Mouse (Mus musculus) forebrain, embryonic 16.5 days (tissue): ENCODE results near the gene Cmah. TPM values are rescaled to one million over a fixed set of nuclear protein-coding genes. Genes with fewer than 3 reads are reported as not detected.

Experiments
- ATAC-seq: fragments of 200-750 bp; cut with Nextera tagmentation; 2 replicates; pipeline ENCODE4 v1.8.0; 2017; ENCODE audit warnings: mild to moderate bottlenecking, moderate library complexity
- H3K27ac ChIP-seq: fragments of 300-500 bp; sonication (generic); 2 replicates; pipeline ENCODE4 v1.5.1; 2014; ENCODE audit warnings: low read length, control low read depth
- H3K27me3 ChIP-seq: fragments of 300-500 bp; sonication (generic); replicated peaks from 2 replicates; pipeline ENCODE4 v1.6.1; 2014; ENCODE audit warnings: low read length; ENCODE audit not compliant: control insufficient read depth, insufficient read depth
- H3K36me3 ChIP-seq: fragments of 300-500 bp; sonication (generic); 2 replicates; pipeline ENCODE4 v1.6.1; 2014; ENCODE audit not compliant: control insufficient read depth, insufficient read depth
- H3K4me1 ChIP-seq: fragments of 300-500 bp; sonication (generic); replicated peaks from 2 replicates; pipeline ENCODE4 v1.6.1; 2014; ENCODE audit warnings: low read length; ENCODE audit not compliant: control insufficient read depth, insufficient read depth
- H3K4me2 ChIP-seq: fragments of 300-500 bp; sonication (generic); 2 replicates; pipeline ENCODE4 v1.6.1; 2014; ENCODE audit warnings: mild to moderate bottlenecking, low read length, control low read depth
- H3K4me3 ChIP-seq: fragments of 300-500 bp; sonication (generic); replicated peaks from 2 replicates; pipeline ENCODE4 v1.5.1; 2014; ENCODE audit warnings: mild to moderate bottlenecking, low read length, control low read depth
- H3K9ac ChIP-seq: fragments of 300-500 bp; sonication (generic); replicated peaks from 2 replicates; pipeline ENCODE4 v1.6.1; 2014; ENCODE audit warnings: low read depth, low read length, control low read depth
- H3K9me3 ChIP-seq: fragments of 300-500 bp; sonication (generic); 2 replicates; pipeline ENCODE4 v1.6.1; 2016; ENCODE audit warnings: low read length; ENCODE audit not compliant: control insufficient read depth
- WGBS: fragments of 180-500 bp; shearing (Covaris S2); extraction: QIAGEN DNeasy Blood & Tissue Kit; methylation state at CpG from one replicate; pipeline ENCODE4 v1.1.7; 2014; 5-methylcytosine and 5-hydroxymethylcytosine counted together
- polyA plus RNA-seq: library from polyadenylated mRNA; unstranded; fragments of >200 nt; fragmentation: Nextera tagmentation; extraction: Ambion mirVana; gene quantifications from 2 replicates; pipeline ENCODE4 v1.2.1, GENCODE M21; 2015

The Cmah gene
- polyA plus RNA-seq, 1 experiment from 2014 or later, result 0.11 TPM

DNA sequence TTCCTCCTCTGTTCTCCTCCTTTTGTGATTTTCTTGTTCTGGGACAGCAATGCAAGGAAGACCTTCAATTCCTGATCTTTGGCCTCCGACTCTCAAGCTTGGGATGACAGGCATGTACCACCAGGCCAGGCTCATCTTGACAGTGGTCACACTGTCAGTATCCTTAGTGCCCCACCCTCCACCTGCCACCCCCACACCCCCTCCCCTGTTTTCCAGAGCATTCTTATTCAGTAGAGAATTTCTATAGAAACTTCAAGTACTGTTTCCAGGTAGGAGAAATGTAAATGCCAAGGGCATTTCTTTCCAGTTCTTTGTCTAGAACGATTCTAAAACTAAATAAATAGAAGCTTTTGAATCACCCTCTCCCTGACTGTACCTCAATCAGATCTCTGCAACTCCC is 190.6 kb downstream of the Cmah start:
- ATAC-seq, result no peak
- Histone ChIP-seq H3K4me1 (peaks cover 17% of the 10 kb centered on the region), H3K9ac (no peak overlapping the region), H3K27me3 (no peaks in the 10 kb centered on the region), H3K4me3 (no peak overlapping the region), H3K4me2 (no peak overlapping the region), H3K27ac (no peak overlapping the region), H3K9me3 (no peaks in the 10 kb centered on the region), H3K36me3 (no peaks in the 10 kb centered on the region)
- 45% methylated on average over 2 of the region's 2 CpGs for WGBS

DNA sequence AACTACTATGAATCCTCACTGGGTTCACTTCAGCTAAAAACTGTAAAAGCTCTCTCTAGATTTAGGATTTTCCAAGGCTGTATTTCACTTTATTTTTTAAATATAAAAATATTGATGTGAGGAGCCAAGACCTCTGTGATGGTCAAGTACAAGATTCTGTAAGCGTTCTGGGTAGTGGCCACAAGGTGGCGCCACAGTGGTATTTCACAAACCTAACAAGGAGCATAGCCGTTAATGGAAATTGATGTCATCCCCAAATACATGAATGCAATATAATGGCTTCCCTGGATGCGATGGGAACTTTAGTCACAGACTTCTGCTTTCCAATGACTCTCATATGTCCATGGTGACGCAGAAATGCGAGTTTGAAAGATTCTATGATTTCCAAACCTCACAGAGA is 191.7 kb downstream of the Cmah start:
- Histone ChIP-seq H3K9me3 (no peaks in the 10 kb centered on the region), H3K27me3 (no peaks in the 10 kb centered on the region)
- ATAC-seq, result no peak

DNA sequence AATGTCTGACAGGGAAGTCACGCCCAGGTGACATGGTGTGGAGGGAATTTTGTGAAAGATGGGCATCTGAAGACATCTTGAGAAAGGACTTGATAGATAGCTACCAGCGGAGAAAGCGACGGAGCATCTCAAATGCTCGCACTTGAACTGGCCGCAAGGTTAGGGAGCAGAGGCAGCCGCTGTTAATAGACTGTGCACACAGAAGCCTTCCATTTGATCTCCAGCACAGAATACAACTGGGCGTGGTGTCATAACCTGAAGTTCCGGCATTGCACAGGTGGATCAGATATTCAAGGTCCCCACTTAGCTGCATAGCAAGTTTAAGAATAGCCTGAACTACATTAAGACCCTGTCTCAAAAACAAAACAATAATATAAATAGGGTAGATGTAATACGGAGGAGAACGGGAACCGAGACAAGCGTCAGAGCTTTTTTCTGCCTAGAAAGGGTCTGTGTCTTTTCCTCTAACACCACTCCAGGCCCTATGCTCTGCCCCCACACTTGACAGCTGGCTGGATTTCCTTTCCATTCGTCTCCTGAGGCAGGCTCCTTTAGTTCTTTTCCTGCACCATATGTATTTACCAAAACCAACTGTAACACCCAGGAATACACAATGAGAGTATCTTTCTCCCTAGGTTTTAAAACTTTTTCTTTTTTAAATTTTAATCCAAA is 192.9 kb downstream of the Cmah start:
- H3K4me3 ChIP-seq, result no peak overlapping the region
- H3K27ac ChIP-seq, result no peak overlapping the region
- no peaks in the 10 kb centered on the region for H3K27me3 ChIP-seq
- no peak overlapping the region for H3K4me2 ChIP-seq
- H3K9me3 ChIP-seq, result no peaks in the 10 kb centered on the region
- no peak for ATAC-seq
- 81% methylated on average over 14 of the region's 14 CpGs for WGBS
- H3K4me1 ChIP-seq, result peaks cover 20% of the 10 kb centered on the region
- no peaks in the 10 kb centered on the region for H3K36me3 ChIP-seq
- no peak overlapping the region for H3K9ac ChIP-seq

More for the DNA sequence above, 191.7 kb downstream of the Cmah start:
- H3K4me2 ChIP-seq, result no peak overlapping the region
- WGBS, result 36% methylated on average over 6 of the region's 6 CpGs
- no peak overlapping the region for H3K27ac ChIP-seq
- H3K4me1 ChIP-seq, result peaks cover 17% of the 10 kb centered on the region
- no peak overlapping the region for H3K4me3 ChIP-seq
- no peaks in the 10 kb centered on the region for H3K36me3 ChIP-seq
- no peak overlapping the region for H3K9ac ChIP-seq

DNA sequence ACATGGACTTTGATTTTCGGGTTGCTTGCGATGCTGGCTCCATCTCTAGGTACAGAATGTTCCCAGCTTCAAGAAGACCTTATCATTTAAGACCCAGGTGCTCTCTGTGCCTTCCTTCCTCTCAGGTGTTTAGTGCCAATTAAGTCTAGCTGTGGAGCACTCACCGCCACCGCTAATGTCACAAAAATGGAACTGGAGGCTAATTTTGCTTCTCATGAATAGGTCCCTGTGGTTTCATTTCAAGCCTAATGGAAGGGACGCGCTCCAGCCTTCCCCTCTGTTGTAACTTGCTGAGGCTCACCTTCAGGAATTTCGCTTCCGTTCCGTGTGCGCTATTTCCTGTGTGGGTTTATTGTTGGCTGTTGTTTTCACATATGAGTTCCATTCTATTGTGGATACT is 193.6 kb downstream of the Cmah start:
- peak overlapping the region; percentile 67 for H3K27ac ChIP-seq
- H3K4me2 ChIP-seq, result no peak overlapping the region
- no peaks in the 10 kb centered on the region for H3K36me3 ChIP-seq
- H3K9ac ChIP-seq, result no peak overlapping the region
- 62% methylated on average over 10 of the region's 10 CpGs for WGBS
- H3K4me1 ChIP-seq, result peaks cover 20% of the 10 kb centered on the region
- ATAC-seq, result no peak
- no peak overlapping the region for H3K4me3 ChIP-seq
- H3K27me3 ChIP-seq, result no peaks in the 10 kb centered on the region
- H3K9me3 ChIP-seq, result no peaks in the 10 kb centered on the region

DNA sequence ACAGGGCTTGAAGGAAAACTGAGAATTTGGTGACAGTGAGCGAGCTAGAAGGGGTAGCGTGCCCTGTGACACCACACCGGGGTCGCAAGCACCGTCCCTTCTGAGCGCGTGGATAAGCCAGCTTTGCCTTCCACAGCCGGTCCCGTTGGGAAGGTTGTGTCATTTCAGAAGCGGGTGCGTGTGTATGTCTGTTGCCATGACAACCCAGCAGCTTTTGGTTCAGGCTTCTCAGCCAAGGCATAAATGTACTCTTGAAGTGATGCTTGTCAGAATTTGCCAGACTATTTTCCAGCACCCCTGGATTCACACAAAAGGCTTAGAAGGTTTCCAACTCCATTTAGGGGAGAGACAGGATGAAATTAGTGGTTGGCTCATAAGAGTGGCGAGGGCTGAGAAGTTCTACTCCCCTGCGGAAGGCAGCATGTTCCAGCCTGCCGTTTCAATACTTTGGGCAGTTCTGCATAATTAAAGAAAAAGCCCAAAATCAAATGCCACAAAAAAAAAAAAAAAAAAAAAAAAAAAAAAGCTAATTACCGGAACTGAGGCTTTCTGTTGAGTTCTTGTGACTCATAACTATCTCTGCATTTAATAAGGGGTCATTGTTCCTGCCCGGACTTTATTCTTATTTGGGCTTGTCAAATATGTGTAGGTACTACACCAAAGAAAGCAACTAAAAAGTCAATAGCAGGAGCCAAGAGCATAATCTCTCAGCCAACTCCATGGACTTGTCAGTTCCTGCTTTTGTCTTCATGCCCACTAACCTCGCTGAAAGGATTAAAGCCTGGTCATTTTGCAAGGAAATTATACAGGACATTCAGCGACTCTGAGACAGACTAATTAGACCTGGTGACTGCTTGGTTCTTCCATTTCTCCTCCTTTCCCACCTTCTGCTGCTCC is 194.5 kb downstream of the Cmah start:
- H3K4me1 ChIP-seq, result peaks cover 20% of the 10 kb centered on the region
- H3K4me3 ChIP-seq, result peak overlapping the region; percentile 15
- H3K9ac ChIP-seq, result peak overlapping the region; percentile 46; the same call in 1 of the 2 replicates
- WGBS, result 9% methylated on average over 18 of the region's 18 CpGs
- ATAC-seq, result peak; percentile 94
- H3K27ac ChIP-seq, result peak overlapping the region; percentile 67
- H3K36me3 ChIP-seq, result no peaks in the 10 kb centered on the region
- H3K27me3 ChIP-seq, result no peaks in the 10 kb centered on the region
- H3K9me3 ChIP-seq, result no peaks in the 10 kb centered on the region
- peak overlapping the region; percentile 50 for H3K4me2 ChIP-seq

DNA sequence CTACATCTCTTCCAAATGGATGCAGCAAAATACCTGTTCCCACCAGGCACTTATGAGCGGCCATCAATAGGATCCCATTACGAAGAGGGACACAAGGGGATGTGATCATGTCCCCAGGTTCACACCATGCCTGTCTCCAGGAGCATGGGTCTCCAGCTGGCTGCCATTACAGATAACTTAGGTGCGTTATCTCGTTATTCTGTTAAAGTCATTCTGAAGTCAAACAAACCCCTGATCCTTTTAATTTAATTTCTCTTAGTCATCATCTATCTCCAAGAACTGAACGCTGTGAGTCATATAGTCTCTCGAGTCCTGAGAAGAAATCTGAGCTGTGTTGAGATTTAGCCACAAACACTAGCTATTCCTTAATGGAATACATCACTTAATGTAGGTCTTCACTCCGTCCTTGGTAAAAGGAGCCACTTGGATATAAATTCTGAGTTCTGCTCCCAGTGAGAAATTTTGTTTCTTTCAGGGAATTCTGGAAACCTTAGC is 195.2 kb downstream of the Cmah start:
- Histone ChIP-seq H3K4me1 (peaks cover 20% of the 10 kb centered on the region), H3K9ac (no peak overlapping the region), H3K4me3 (no peak overlapping the region), H3K27me3 (no peaks in the 10 kb centered on the region), H3K27ac (peak overlapping the region; percentile 63; the same call in 1 of the 2 replicates), H3K36me3 (no peaks in the 10 kb centered on the region), H3K4me2 (peak overlapping the region; percentile 50; the same call in 1 of the 2 replicates), H3K9me3 (no peaks in the 10 kb centered on the region)
- 0 out of 2 replicates have a peak, but pooled peaks have one; percentile 1 for ATAC-seq
- 77% methylated on average over 7 of the region's 7 CpGs for WGBS

DNA sequence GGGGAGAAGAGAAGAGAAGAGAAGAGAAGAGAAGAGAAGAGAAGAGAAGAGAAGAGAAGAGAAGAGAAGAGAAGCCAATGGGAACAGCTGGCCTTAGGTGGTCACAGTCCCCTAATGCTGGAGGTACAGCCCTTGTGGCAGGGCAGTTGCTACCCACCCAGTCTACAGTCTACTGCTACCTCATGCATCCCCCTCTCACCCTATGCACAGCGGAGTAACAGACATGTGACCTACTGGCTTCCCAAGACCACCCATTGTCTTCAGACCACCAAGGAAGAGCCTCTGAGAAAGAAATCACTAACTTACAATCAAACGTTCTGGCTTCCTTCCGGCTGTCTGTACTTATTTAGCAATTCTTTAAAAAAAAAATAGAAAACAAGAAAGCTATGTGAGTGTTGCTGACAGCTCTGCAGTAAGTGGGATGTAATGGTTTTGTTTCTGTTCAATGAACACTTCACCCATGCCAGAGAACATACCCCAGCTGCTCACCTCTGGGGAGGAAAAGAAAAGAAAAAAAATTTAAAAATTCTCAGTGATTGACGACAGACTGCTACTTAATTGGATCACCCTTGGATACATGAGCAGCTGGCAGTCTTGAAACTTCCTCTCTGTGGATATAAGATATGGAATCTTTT is 196.5 kb downstream of the Cmah start:
- no peak overlapping the region for H3K27ac ChIP-seq
- H3K4me3 ChIP-seq, result no peak overlapping the region
- WGBS, result 67% methylated on average over 4 of the region's 4 CpGs
- no peak overlapping the region for H3K4me2 ChIP-seq
- no peak for ATAC-seq
- no peaks in the 10 kb centered on the region for H3K36me3 ChIP-seq
- H3K27me3 ChIP-seq, result no peaks in the 10 kb centered on the region
- no peaks in the 10 kb centered on the region for H3K9me3 ChIP-seq
- H3K9ac ChIP-seq, result no peak overlapping the region
- peaks cover 20% of the 10 kb centered on the region for H3K4me1 ChIP-seq

DNA sequence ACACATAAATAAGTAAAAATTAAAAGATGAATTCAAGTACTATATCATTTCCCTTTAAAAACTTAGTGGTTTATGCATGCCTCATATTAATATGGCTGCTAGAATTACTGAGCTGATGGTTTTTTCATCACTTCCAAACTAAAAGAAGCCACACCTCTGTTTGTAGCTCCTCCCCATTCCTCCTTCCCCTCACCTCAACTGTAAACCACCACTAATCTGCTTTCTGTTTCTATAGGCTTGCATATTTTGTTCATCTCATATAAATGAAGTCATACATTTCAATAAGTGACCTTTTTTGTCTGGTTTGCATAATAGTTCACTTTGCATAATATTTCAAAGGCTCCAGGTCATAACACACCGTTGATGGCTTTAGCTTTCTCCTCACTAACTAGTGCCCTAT is 197.3 kb downstream of the Cmah start:
- H3K27ac ChIP-seq, result no peak overlapping the region
- H3K9me3 ChIP-seq, result no peaks in the 10 kb centered on the region
- no peak overlapping the region for H3K4me2 ChIP-seq
- H3K9ac ChIP-seq, result no peak overlapping the region
- peaks cover 20% of the 10 kb centered on the region for H3K4me1 ChIP-seq
- no peaks in the 10 kb centered on the region for H3K36me3 ChIP-seq
- ATAC-seq, result no peak
- no peaks in the 10 kb centered on the region for H3K27me3 ChIP-seq
- 64% methylated on average over 1 of the region's 1 CpGs for WGBS
- H3K4me3 ChIP-seq, result no peak overlapping the region

DNA sequence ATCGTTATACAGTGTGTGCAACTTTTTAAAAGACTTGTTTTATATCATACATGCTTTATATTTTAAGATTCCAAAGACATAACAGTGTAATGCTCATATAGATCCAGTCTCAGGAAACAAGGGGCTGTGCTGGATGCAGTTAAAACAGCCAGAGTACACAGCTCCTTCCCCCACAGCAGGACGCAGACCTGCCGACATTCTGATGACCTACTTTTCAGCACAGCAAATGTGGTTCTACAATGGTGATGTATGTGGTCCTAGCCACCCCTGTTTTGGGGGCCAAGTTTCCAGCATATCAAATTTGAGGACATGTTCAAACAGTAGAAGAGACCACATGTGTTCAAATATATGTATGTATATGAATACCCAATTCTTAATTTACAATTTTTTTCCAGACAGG is 198.3 kb downstream of the Cmah start:
- peaks cover 20% of the 10 kb centered on the region for H3K4me1 ChIP-seq
- H3K4me3 ChIP-seq, result no peak overlapping the region
- H3K4me2 ChIP-seq, result no peak overlapping the region
- 66% methylated on average over 3 of the region's 3 CpGs for WGBS
- H3K9me3 ChIP-seq, result no peaks in the 10 kb centered on the region
- ATAC-seq, result no peak
- H3K27me3 ChIP-seq, result no peaks in the 10 kb centered on the region
- no peak overlapping the region for H3K9ac ChIP-seq
- H3K27ac ChIP-seq, result no peak overlapping the region
- no peaks in the 10 kb centered on the region for H3K36me3 ChIP-seq
